Mouse (Mus musculus): ENCODE measurements around the gene Cd3g. TPM values are rescaled to one million over a fixed set of nuclear protein-coding genes. Genes with fewer than 3 reads are reported as not detected.

Gene Cd3g
- not detected for polyA plus RNA-seq (2012; fragmentation: generic; extraction: Trizol)
- long read RNA-seq, experiment 1 = 0 reads
- long read RNA-seq, experiment 2 = 0 reads

- TF ChIP-seq CTCF (IDR thresholded peaks at IDR 0.05; ENCODE audit: control insufficient read depth, insufficient read depth, insufficient read length) (no peak), FOSL1 (IDR thresholded peaks at IDR 0.05; ENCODE audit: insufficient read depth, low read length, poor library complexity, severe bottlenecking) (no peak), MAX (IDR thresholded peaks at IDR 0.05) (no peak), MYOD1 (IDR thresholded peaks at IDR 0.05; ENCODE audit: control insufficient read depth, insufficient read length, low read depth) (no peak), USF1 (IDR thresholded peaks at IDR 0.05; ENCODE audit: low read depth) (no peak), MYOG (IDR thresholded peaks at IDR 0.05; ENCODE audit: control insufficient read depth, extremely low read depth, insufficient read length) (no peak), CEBPB (IDR thresholded peaks at IDR 0.05; ENCODE audit: low read depth) (no peak)
- peaks cover 39% of the 10 kb centered on the region for H3K27me3 ChIP-seq (ENCODE audit: control insufficient read depth, insufficient read depth, insufficient read length)
- no peak within 1 kb of the TSS for H3ac ChIP-seq (ENCODE audit: control insufficient read depth, insufficient read length, low read depth)
Observed at GRCm38 (mm10) chr9:44980242-44980641, at the start of gene Cd3g. Gene Cd3g (minus strand): TSS chr9:44980431.

GRCm38 (mm10) chr9:45027376-45027775, 47.1 kb upstream of the Cd3g start:
- TF ChIP-seq MYOG (IDR thresholded peaks at IDR 0.05; ENCODE audit: control insufficient read depth, extremely low read depth, insufficient read length) (no peak), USF1 (IDR thresholded peaks at IDR 0.05; ENCODE audit: low read depth) (no peak), FOSL1 (IDR thresholded peaks at IDR 0.05; ENCODE audit: insufficient read depth, low read length, poor library complexity, severe bottlenecking) (no peak), CTCF (IDR thresholded peaks at IDR 0.05; ENCODE audit: control insufficient read depth, insufficient read depth, insufficient read length) (no peak), MAX (IDR thresholded peaks at IDR 0.05) (no peak), CEBPB (IDR thresholded peaks at IDR 0.05; ENCODE audit: low read depth) (no peak), MYOD1 (IDR thresholded peaks at IDR 0.05; ENCODE audit: control insufficient read depth, insufficient read length, low read depth) (no peak)
- Histone ChIP-seq H3K79me3 (ENCODE audit: low read depth) (no peaks in the 10 kb centered on the region), H3K79me2 (ENCODE audit: control insufficient read depth, insufficient read depth) (no peaks in the 10 kb centered on the region), H3K4me3 (ENCODE audit: insufficient read depth, poor library complexity, severe bottlenecking) (no peak overlapping the region), H3K27me3 (ENCODE audit: control insufficient read depth, insufficient read depth, insufficient read length) (peaks cover 66% of the 10 kb centered on the region), H3K36me3 (ENCODE audit: control insufficient read depth, insufficient read depth) (no peaks in the 10 kb centered on the region), H3ac (ENCODE audit: control insufficient read depth, insufficient read length, low read depth) (no peak overlapping the region)

More at GRCm38 (mm10) chr9:44980242-44980641, at the start of gene Cd3g:
- Histone ChIP-seq H3K4me3 (ENCODE audit: insufficient read depth, poor library complexity, severe bottlenecking) (no peak within 1 kb of the TSS), H3K79me3 (ENCODE audit: low read depth) (no peaks in the 10 kb centered on the region), H3K36me3 (ENCODE audit: control insufficient read depth, insufficient read depth) (no peaks in the 10 kb centered on the region), H3K79me2 (ENCODE audit: control insufficient read depth, insufficient read depth) (no peaks in the 10 kb centered on the region)

GRCm38 (mm10) chr9:45024187-45024586, 44.0 kb upstream of the Cd3g start:
- Histone ChIP-seq H3K27me3 (ENCODE audit: control insufficient read depth, insufficient read depth, insufficient read length) (peaks cover 41% of the 10 kb centered on the region), H3ac (ENCODE audit: control insufficient read depth, insufficient read length, low read depth) (no peak overlapping the region), H3K79me2 (ENCODE audit: control insufficient read depth, insufficient read depth) (no peaks in the 10 kb centered on the region), H3K36me3 (ENCODE audit: control insufficient read depth, insufficient read depth) (no peaks in the 10 kb centered on the region), H3K79me3 (ENCODE audit: low read depth) (no peaks in the 10 kb centered on the region), H3K4me3 (ENCODE audit: insufficient read depth, poor library complexity, severe bottlenecking) (no peak overlapping the region)
- TF ChIP-seq CTCF (IDR thresholded peaks at IDR 0.05; ENCODE audit: control insufficient read depth, insufficient read depth, insufficient read length) (no peak), USF1 (IDR thresholded peaks at IDR 0.05; ENCODE audit: low read depth) (no peak), MYOD1 (IDR thresholded peaks at IDR 0.05; ENCODE audit: control insufficient read depth, insufficient read length, low read depth) (no peak), FOSL1 (IDR thresholded peaks at IDR 0.05; ENCODE audit: insufficient read depth, low read length, poor library complexity, severe bottlenecking) (no peak)

DNA sequence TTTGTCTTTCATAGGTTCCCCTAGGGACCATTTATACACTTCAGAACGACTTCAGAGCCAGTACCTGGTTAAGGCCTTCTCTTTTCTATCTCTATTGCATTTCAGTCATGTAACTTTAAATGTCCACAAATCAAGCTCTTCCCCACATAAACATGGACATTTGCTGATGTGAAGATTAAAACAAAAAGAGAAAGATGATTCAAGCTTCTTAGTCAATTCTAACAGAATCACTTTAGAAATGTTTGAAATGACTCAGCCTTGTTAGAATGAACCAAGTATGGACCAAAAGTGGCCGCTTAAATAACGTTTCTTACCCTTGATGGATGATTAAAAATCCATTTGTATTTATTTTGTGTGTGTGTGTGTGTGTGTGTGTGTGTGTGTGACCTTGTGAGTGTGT, 43.4 kb upstream of the Cd3g start:
- TF ChIP-seq FOSL1 (IDR thresholded peaks at IDR 0.05; ENCODE audit: insufficient read depth, low read length, poor library complexity, severe bottlenecking) = no peak
- no peak for TF ChIP-seq USF1 (IDR thresholded peaks at IDR 0.05; ENCODE audit: low read depth)
- no peak for TF ChIP-seq CEBPB (IDR thresholded peaks at IDR 0.05; ENCODE audit: low read depth)
- no peak for TF ChIP-seq MYOD1 (IDR thresholded peaks at IDR 0.05; ENCODE audit: control insufficient read depth, insufficient read length, low read depth)
- TF ChIP-seq MAX (IDR thresholded peaks at IDR 0.05) = no peak
- Histone ChIP-seq H3K79me2 (ENCODE audit: control insufficient read depth, insufficient read depth) (no peaks in the 10 kb centered on the region), H3K4me3 (ENCODE audit: insufficient read depth, poor library complexity, severe bottlenecking) (no peak overlapping the region), H3K36me3 (ENCODE audit: control insufficient read depth, insufficient read depth) (no peaks in the 10 kb centered on the region), H3K79me3 (ENCODE audit: low read depth) (no peaks in the 10 kb centered on the region), H3ac (ENCODE audit: control insufficient read depth, insufficient read length, low read depth) (no peak overlapping the region), H3K27me3 (ENCODE audit: control insufficient read depth, insufficient read depth, insufficient read length) (peaks cover 36% of the 10 kb centered on the region)

GRCm38 (mm10) chr9:45022800-45023199, 42.6 kb upstream of the Cd3g start:
- Histone ChIP-seq H3K79me2 (ENCODE audit: control insufficient read depth, insufficient read depth) (no peaks in the 10 kb centered on the region), H3K4me3 (ENCODE audit: insufficient read depth, poor library complexity, severe bottlenecking) (no peak overlapping the region), H3K27me3 (ENCODE audit: control insufficient read depth, insufficient read depth, insufficient read length) (peaks cover 30% of the 10 kb centered on the region), H3K36me3 (ENCODE audit: control insufficient read depth, insufficient read depth) (no peaks in the 10 kb centered on the region), H3ac (ENCODE audit: control insufficient read depth, insufficient read length, low read depth) (no peak overlapping the region), H3K79me3 (ENCODE audit: low read depth) (no peaks in the 10 kb centered on the region)
- TF ChIP-seq CTCF (IDR thresholded peaks at IDR 0.05; ENCODE audit: control insufficient read depth, insufficient read depth, insufficient read length) = no peak
- no peak for TF ChIP-seq FOSL1 (IDR thresholded peaks at IDR 0.05; ENCODE audit: insufficient read depth, low read length, poor library complexity, severe bottlenecking)
- no peak for TF ChIP-seq MYOD1 (IDR thresholded peaks at IDR 0.05; ENCODE audit: control insufficient read depth, insufficient read length, low read depth)
- no peak for TF ChIP-seq CEBPB (IDR thresholded peaks at IDR 0.05; ENCODE audit: low read depth)
- no peak for TF ChIP-seq MYOG (IDR thresholded peaks at IDR 0.05; ENCODE audit: control insufficient read depth, extremely low read depth, insufficient read length)

DNA sequence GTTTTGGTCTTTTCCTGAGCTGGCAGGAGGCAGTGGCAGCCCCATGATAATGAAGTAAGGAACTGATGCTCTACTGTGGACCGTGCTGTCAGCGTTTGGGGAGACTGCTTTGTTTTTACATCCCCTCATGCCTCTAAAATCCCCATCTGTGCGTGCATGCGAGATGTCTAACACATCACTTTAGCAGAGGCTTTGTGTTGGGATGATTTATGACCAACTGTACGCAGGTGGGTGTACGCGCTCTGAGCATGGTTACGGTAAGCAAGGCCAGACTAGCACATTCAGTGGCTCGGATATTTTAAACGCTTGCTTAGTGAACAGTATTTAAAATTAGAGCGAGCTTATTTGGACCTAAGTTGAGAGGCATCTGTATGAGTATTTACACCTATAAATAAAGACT, 37.8 kb upstream of the Cd3g start:
- Histone ChIP-seq H3ac (ENCODE audit: control insufficient read depth, insufficient read length, low read depth) (no peak overlapping the region), H3K79me3 (ENCODE audit: low read depth) (no peaks in the 10 kb centered on the region), H3K4me3 (ENCODE audit: insufficient read depth, poor library complexity, severe bottlenecking) (no peak overlapping the region), H3K36me3 (ENCODE audit: control insufficient read depth, insufficient read depth) (no peaks in the 10 kb centered on the region), H3K79me2 (ENCODE audit: control insufficient read depth, insufficient read depth) (no peaks in the 10 kb centered on the region), H3K27me3 (ENCODE audit: control insufficient read depth, insufficient read depth, insufficient read length) (no peaks in the 10 kb centered on the region)
- TF ChIP-seq MYOG (IDR thresholded peaks at IDR 0.05; ENCODE audit: control insufficient read depth, extremely low read depth, insufficient read length) (no peak), USF1 (IDR thresholded peaks at IDR 0.05; ENCODE audit: low read depth) (no peak), CTCF (IDR thresholded peaks at IDR 0.05; ENCODE audit: control insufficient read depth, insufficient read depth, insufficient read length) (no peak), CEBPB (IDR thresholded peaks at IDR 0.05; ENCODE audit: low read depth) (no peak), MYOD1 (IDR thresholded peaks at IDR 0.05; ENCODE audit: control insufficient read depth, insufficient read length, low read depth) (no peak), MAX (IDR thresholded peaks at IDR 0.05) (no peak), FOSL1 (IDR thresholded peaks at IDR 0.05; ENCODE audit: insufficient read depth, low read length, poor library complexity, severe bottlenecking) (no peak)

Measured in C2C12 (cell line).